Mouse (Mus musculus): ENCODE results near the gene Rhd. TPM values are rescaled to one million over a fixed set of nuclear protein-coding genes. Genes with fewer than 3 reads are reported as not detected.
"Not testable (repeated sequence)": the region's sequence is repeated elsewhere in the genome, so short reads cannot be mapped to it uniquely, and the experiment has no call there.

Gene Rhd
- polyA plus RNA-seq, 1 experiment from 2014 or later: 0.54 TPM

DNA sequence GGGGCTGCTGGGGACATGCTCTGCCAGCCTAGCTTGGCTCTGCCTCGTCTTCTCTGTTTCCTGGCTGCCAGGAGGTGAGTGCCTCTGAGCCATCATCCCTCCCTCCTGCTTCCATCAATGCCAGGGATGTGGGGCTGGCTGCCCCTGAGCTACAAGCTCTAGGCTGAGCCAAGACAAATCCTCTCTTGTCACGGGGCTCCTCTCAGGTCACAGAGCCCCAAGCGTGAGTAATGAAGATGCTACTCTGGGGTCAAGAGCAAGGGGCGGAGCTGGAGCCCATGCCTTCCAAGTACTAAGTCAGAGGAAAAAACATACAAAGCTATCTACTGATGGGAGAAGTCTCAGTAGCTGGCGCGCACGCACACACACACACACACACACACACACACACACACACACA is 38.7 kb downstream of the Rhd start:
- no peak overlapping the region for H3K27ac ChIP-seq (replicated peaks; ENCODE audit: low read depth, low read length)
- H3K9ac ChIP-seq (replicated peaks; ENCODE audit: low read length): no peak overlapping the region
- no peaks in the 10 kb centered on the region for H3K4me1 ChIP-seq (ENCODE audit: control insufficient read depth, insufficient read depth, low read length)
- ATAC-seq (ENCODE audit: low FRiP score, low TSS enrichment) (no peak), DNase-seq (no peak)
- no peak overlapping the region for H3K4me2 ChIP-seq (ENCODE audit: low read length)
- H3K4me3 ChIP-seq (replicated peaks; ENCODE audit: low read depth, low read length): no peak overlapping the region
- no peaks in the 10 kb centered on the region for H3K27me3 ChIP-seq (ENCODE audit: control insufficient read depth, insufficient read depth, low read length)
- H3K36me3 ChIP-seq (ENCODE audit: control insufficient read depth, insufficient read depth, low read length): peaks cover 97% of the 10 kb centered on the region
- 77% methylated on average over 7 of the region's 7 CpGs for WGBS
- H3K9me3 ChIP-seq (ENCODE audit: control insufficient read depth, low read length): no peaks in the 10 kb centered on the region

DNA sequence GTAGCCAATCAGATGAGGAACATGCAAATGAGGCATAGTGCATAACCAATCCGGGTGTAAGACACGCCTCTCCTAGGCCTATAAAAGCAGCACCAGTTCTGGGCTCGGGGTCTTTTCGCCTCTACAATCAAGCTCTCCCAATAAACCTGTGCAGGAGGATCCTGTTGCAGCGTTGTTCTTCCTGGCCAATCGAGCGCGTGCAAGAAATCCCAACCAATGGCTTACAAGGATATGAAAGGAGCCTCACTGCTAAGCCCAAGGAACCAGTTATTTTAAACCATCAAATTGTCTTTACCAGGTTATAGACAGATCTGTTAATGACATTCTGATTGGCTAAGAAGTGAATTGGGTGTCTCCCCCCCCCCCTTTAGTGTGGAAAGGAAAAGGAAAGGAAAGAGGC is 47.1 kb downstream of the Rhd start:
- WGBS: 99% methylated on average over 6 of the region's 8 CpGs
- peaks cover 45% of the 10 kb centered on the region for H3K36me3 ChIP-seq (ENCODE audit: control insufficient read depth, insufficient read depth, low read length)
- DNase-seq; H3K27ac ChIP-seq (replicated peaks; ENCODE audit: low read depth, low read length); H3K9me3 ChIP-seq (ENCODE audit: control insufficient read depth, low read length); ATAC-seq (ENCODE audit: low FRiP score, low TSS enrichment); H3K4me3 ChIP-seq (replicated peaks; ENCODE audit: low read depth, low read length); H3K4me1 ChIP-seq (ENCODE audit: control insufficient read depth, insufficient read depth, low read length); H3K9ac ChIP-seq (replicated peaks; ENCODE audit: low read length); H3K4me2 ChIP-seq (ENCODE audit: low read length); H3K27me3 ChIP-seq (ENCODE audit: control insufficient read depth, insufficient read depth, low read length): not testable (repeated sequence)

DNA sequence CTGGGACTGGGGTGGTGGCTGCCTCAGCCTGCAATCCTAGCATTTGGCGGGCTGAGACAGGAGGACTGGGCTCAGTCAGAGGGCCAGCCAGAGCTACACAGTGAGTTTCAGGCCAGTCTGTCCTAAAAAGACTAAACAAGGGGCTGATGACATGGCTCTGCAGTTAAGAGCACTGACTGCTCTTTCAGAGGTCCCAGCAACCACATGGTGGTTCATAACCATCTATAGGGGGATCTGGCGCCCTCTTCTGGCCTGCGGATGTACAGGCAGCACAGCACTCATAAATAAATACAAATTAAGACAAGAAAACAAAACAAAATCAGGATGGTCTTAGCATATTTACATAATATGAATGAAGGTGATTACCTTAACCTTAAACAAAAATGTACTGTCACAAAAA is 49.1 kb downstream of the Rhd start:
- no peak for ATAC-seq (ENCODE audit: low FRiP score, low TSS enrichment)

DNA sequence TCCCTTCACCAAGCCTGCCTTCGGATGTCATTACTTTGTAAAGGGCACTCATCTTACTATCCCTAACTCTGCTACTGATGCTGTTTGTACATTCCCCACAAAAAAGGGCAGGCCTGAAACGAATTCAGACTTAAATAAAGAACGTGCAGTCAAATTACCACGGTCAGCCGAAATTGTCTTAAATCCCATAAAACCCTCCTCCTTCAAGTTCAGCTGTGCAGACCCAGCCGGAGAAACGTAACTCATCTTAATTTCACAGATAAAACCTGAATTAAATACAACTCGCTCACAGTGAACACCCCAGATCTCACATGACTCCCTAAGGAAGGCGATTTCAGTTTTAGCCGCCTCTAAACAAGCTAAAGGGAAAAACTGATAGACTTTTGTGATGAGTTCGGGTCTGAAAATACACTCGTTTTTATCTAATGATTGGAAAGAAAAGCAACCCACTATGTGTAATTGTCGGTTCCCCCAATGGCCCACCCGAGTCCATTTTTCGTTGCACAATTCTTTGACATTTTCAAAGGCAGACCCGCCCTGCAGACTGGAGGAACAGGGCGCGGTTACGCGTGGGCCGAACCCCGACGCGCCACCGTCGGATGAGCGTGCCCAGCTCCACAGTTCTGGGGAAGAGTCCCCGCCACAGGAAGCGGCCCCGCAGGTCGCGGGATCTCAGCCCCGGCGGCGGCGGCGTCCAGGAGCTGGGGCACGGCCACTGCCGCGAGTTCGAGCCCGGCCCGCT is 50.0 kb downstream of the Rhd start:
- peak overlapping the region; percentile 75 for H3K9ac ChIP-seq (replicated peaks; ENCODE audit: low read length)
- peaks cover 18% of the 10 kb centered on the region for H3K36me3 ChIP-seq (ENCODE audit: control insufficient read depth, insufficient read depth, low read length)
- peak overlapping the region; percentile 76 for H3K4me3 ChIP-seq (replicated peaks; ENCODE audit: low read depth, low read length)
- no peaks in the 10 kb centered on the region for H3K4me1 ChIP-seq (ENCODE audit: control insufficient read depth, insufficient read depth, low read length)
- WGBS: under 1% methylated on average over 43 of the region's 43 CpGs
- H3K9me3 ChIP-seq (ENCODE audit: control insufficient read depth, low read length): no peaks in the 10 kb centered on the region
- peak; percentile 70 for ATAC-seq (ENCODE audit: low FRiP score, low TSS enrichment)
- DNase-seq: no peak
- peak overlapping the region; percentile 83 for H3K27ac ChIP-seq (replicated peaks; ENCODE audit: low read depth, low read length)
- H3K27me3 ChIP-seq (ENCODE audit: control insufficient read depth, insufficient read depth, low read length): 0 out of 2 replicates have a peak, but pooled peaks cover 5% of the 10 kb centered on the region
- peak overlapping the region; percentile 58 for H3K4me2 ChIP-seq (ENCODE audit: low read length)

More for the DNA sequence above, 49.1 kb downstream of the Rhd start:
- Histone ChIP-seq H3K27me3 (ENCODE audit: control insufficient read depth, insufficient read depth, low read length) (0 out of 2 replicates have a peak, but pooled peaks cover 5% of the 10 kb centered on the region), H3K9ac (replicated peaks; ENCODE audit: low read length) (no peak overlapping the region), H3K4me3 (replicated peaks; ENCODE audit: low read depth, low read length) (peak overlapping the region; percentile 76), H3K4me2 (ENCODE audit: low read length) (peak overlapping the region; percentile 58), H3K9me3 (ENCODE audit: control insufficient read depth, low read length) (no peaks in the 10 kb centered on the region), H3K27ac (replicated peaks; ENCODE audit: low read depth, low read length) (no peak overlapping the region), H3K4me1 (ENCODE audit: control insufficient read depth, insufficient read depth, low read length) (no peaks in the 10 kb centered on the region), H3K36me3 (ENCODE audit: control insufficient read depth, insufficient read depth, low read length) (peaks cover 27% of the 10 kb centered on the region)
- WGBS: 31% methylated on average over 3 of the region's 3 CpGs
- DNase-seq: peak; percentile 84

DNA sequence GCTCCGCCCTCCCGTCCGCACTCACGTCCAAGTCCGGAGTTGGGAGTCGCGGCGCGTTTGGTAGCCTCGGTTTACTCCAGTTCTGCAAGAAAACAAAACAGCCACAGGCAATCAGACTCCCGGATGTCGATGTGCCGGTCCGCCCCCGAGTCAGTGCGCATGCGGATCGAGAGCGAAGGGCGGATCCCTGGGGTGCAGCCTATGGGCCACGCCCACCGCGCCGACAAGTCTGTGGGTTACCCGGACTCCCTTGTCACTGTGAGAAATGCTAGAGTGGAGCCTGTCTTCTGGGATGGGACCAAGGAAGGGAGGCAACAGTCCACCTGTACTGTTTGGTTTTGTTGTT is 50.5 kb downstream of the Rhd start, which contains the start of gene Tmem50a:
TSS of gene Tmem50a (minus strand) at position 161 of the 346 bp plus-strand sequence.
- ATAC-seq (ENCODE audit: low FRiP score, low TSS enrichment) (peak; percentile 86), DNase-seq (peak; percentile 97)
- WGBS: 0% methylated on average over 25 of the region's 25 CpGs
- Histone ChIP-seq H3K4me1 (ENCODE audit: control insufficient read depth, insufficient read depth, low read length) (no peaks in the 10 kb centered on the region), H3K27me3 (ENCODE audit: control insufficient read depth, insufficient read depth, low read length) (0 out of 2 replicates have a peak, but pooled peaks cover 5% of the 10 kb centered on the region), H3K4me2 (ENCODE audit: low read length) (peak within 1 kb of the TSS; percentile 58), H3K4me3 (replicated peaks; ENCODE audit: low read depth, low read length) (peak within 1 kb of the TSS; percentile 76), H3K27ac (replicated peaks; ENCODE audit: low read depth, low read length) (peak within 1 kb of the TSS; percentile 83), H3K9me3 (ENCODE audit: control insufficient read depth, low read length) (no peaks in the 10 kb centered on the region), H3K36me3 (ENCODE audit: control insufficient read depth, insufficient read depth, low read length) (peaks cover 13% of the 10 kb centered on the region), H3K9ac (replicated peaks; ENCODE audit: low read length) (peak within 1 kb of the TSS; percentile 75)

DNA sequence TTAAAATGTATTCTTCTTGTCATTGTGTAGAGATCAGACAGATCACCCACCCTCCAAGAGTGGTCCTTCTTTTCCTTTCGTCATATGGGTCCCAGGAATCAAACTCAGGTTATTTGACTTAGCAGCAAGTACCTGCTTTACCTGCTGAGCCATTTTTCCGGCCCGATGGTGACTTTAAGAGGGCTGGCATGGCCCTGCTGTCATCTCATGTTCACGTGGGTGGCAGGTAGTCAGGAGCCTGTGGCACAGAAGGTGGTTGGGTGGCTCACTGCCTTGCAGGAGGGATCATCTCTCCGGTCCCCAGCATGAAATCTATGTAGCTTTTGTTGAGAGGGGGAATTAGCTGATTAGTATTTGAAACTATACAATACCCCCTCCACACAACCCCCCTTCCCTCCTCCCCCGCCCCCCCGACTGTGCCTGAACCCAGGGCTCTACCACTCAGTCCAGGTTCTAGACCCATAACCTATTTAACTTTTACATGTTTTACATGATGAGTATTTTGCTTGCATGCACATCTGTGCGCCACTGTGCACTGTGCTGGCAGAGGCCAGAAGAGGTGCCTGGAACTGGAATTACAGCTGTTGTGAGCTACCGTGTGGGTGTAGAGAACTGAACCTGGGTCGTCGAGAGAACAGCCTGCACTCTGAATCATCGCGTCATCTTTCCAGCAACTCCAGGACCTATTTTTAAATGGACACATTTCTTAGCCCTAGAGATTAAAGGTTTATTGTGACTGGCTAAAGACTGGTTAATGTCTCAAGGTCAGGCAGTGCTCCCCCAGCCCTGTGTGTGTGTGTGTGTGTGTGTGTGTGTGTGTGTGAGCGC is 51.1 kb downstream of the Rhd start:
- DNase-seq: no peak
- Histone ChIP-seq H3K4me3 (replicated peaks; ENCODE audit: low read depth, low read length) (peak overlapping the region; percentile 76), H3K4me1 (ENCODE audit: control insufficient read depth, insufficient read depth, low read length) (no peaks in the 10 kb centered on the region), H3K36me3 (ENCODE audit: control insufficient read depth, insufficient read depth, low read length) (peaks cover 10% of the 10 kb centered on the region), H3K9me3 (ENCODE audit: control insufficient read depth, low read length) (no peaks in the 10 kb centered on the region), H3K4me2 (ENCODE audit: low read length) (peak overlapping the region; percentile 58), H3K9ac (replicated peaks; ENCODE audit: low read length) (no peak overlapping the region; the same call in 1 of the 2 replicates), H3K27me3 (ENCODE audit: control insufficient read depth, insufficient read depth, low read length) (0 out of 2 replicates have a peak, but pooled peaks cover 5% of the 10 kb centered on the region), H3K27ac (replicated peaks; ENCODE audit: low read depth, low read length) (peak overlapping the region; percentile 83; the same call in 1 of the 2 replicates)
- WGBS: 56% methylated on average over 14 of the region's 14 CpGs
- ATAC-seq (ENCODE audit: low FRiP score, low TSS enrichment): no peak

DNA sequence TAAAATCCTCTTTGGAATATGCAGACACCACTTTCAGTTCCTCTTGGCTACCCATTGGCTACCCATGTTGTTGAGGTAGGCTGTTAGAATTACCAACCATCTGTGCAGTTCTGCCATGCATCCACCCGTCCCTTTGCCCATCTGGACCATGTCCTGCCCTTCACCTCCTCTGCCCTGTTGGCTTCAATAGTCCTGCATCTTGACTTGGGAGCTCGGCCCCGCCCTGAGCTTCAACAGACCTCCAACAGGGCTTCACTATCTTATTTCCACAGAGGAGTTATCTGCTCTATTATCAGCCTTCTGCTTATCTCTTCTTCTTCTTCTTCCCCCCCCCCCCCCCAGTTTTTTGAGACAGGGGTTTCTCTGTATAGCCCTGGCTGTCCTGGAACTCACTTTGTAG is 52.9 kb downstream of the Rhd start:
- Histone ChIP-seq H3K4me3 (replicated peaks; ENCODE audit: low read depth, low read length) (no peak overlapping the region), H3K4me2 (ENCODE audit: low read length) (no peak overlapping the region), H3K27ac (replicated peaks; ENCODE audit: low read depth, low read length) (no peak overlapping the region), H3K27me3 (ENCODE audit: control insufficient read depth, insufficient read depth, low read length) (0 out of 2 replicates have a peak, but pooled peaks cover 5% of the 10 kb centered on the region), H3K36me3 (ENCODE audit: control insufficient read depth, insufficient read depth, low read length) (peaks cover 4% of the 10 kb centered on the region; the same call in 1 of the 2 replicates), H3K9ac (replicated peaks; ENCODE audit: low read length) (no peak overlapping the region), H3K9me3 (ENCODE audit: control insufficient read depth, low read length) (no peaks in the 10 kb centered on the region), H3K4me1 (ENCODE audit: control insufficient read depth, insufficient read depth, low read length) (no peaks in the 10 kb centered on the region)
- no peak for DNase-seq
- 81% methylated on average over 3 of the region's 3 CpGs for WGBS
- ATAC-seq (ENCODE audit: low FRiP score, low TSS enrichment): no peak

DNA sequence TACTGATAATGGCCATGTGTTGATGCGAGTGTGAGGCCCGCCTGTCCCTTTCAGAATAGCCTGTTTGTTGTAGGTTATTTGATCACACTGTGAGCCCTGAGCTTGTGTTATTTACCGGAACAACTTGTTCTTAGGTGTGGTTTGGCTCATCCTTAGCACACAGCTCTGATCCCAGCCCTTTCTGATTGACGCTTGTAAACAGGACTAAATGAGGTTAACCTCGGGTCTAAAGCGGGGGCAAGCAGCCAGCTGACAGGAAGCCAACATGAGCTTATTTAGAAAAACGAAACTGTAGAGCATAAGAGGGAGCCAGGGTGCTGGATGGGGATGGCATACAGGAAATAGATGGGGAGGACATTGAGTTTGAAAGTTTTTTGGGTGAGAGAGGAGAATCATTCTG is 54.0 kb downstream of the Rhd start:
- no peaks in the 10 kb centered on the region for H3K36me3 ChIP-seq (ENCODE audit: control insufficient read depth, insufficient read depth, low read length)
- no peaks in the 10 kb centered on the region for H3K4me1 ChIP-seq (ENCODE audit: control insufficient read depth, insufficient read depth, low read length)
- ATAC-seq (ENCODE audit: low FRiP score, low TSS enrichment): no peak
- no peak overlapping the region for H3K4me2 ChIP-seq (ENCODE audit: low read length)
- DNase-seq: no peak
- no peaks in the 10 kb centered on the region for H3K9me3 ChIP-seq (ENCODE audit: control insufficient read depth, low read length)
- no peak overlapping the region for H3K9ac ChIP-seq (replicated peaks; ENCODE audit: low read length)
- no peak overlapping the region for H3K4me3 ChIP-seq (replicated peaks; ENCODE audit: low read depth, low read length)
- 0 out of 2 replicates have a peak, but pooled peaks cover 5% of the 10 kb centered on the region for H3K27me3 ChIP-seq (ENCODE audit: control insufficient read depth, insufficient read depth, low read length)
- 80% methylated on average over 7 of the region's 7 CpGs for WGBS
- H3K27ac ChIP-seq (replicated peaks; ENCODE audit: low read depth, low read length): no peak overlapping the region
